10 mouse cellular contexts compared by ENCODE assay signal in genomic region chr12:104986781-104987180, GRCm38 (mm10).
"Had no signal": no experiment of that assay in that cellular context is flagged by ENCODE, and none has a peak within 500 bp of the region (broad histone marks: within the 10 kb centered on the region; RNA-seq: fewer than 3 reads in every experiment).

No protein-coding gene starts in this region.

- H3K27ac ChIP-seq: limb, embryonic 15.5 days; liver, embryonic 14.5 days; midbrain, embryonic 10.5 days; neural tube, embryonic 15.5 days had no signal

- H3K9ac ChIP-seq: limb, embryonic 15.5 days; liver, embryonic 14.5 days; neural tube, embryonic 15.5 days had no signal

- H3K27me3 ChIP-seq: limb, embryonic 15.5 days; neural tube, embryonic 15.5 days had no signal

- H3K9me3 ChIP-seq: limb, embryonic 15.5 days; midbrain, embryonic 10.5 days; neural tube, embryonic 15.5 days had no signal

- H3K36me3 ChIP-seq: limb, embryonic 15.5 days; midbrain, embryonic 10.5 days; neural tube, embryonic 15.5 days had no signal

- DNase-seq: kidney, adult 2 months; kidney, postnatal 25 days; layer of hippocampus, postnatal 36 days; midbrain, embryonic 14.5 days; thymus, postnatal 36 days had no signal

- H3K4me3 ChIP-seq: limb, embryonic 15.5 days; midbrain, embryonic 10.5 days; myocyte; neural tube, embryonic 15.5 days had no signal

- H3K4me2 ChIP-seq: limb, embryonic 15.5 days; neural tube, embryonic 15.5 days had no signal
